Mouse (Mus musculus) lung, embryonic 14.5 days (tissue): ENCODE results near the gene Dnajc28. TPM values are rescaled to one million over a fixed set of nuclear protein-coding genes. Genes with fewer than 3 reads are reported as not detected.

Experiments
- ATAC-seq: fragments of 200-750 bp; cut with Nextera tagmentation; 2 replicates; pipeline ENCODE4 v1.8.0; 2017; ENCODE audit warnings: mild to moderate bottlenecking, moderate TSS enrichment, moderate library complexity; ENCODE audit not compliant: insufficient read depth
- DNase-seq: peaks from one replicate; pipeline ENCODE4 v3.0.0-alpha.2; 2015
- H3K27ac ChIP-seq: fragments of 300-500 bp; sonication (generic); 2 replicates; pipeline ENCODE4 v1.5.1; 2014; ENCODE audit warnings: low read depth, mild to moderate bottlenecking, moderate library complexity
- H3K27me3 ChIP-seq: fragments of 300-500 bp; sonication (generic); 2 replicates; pipeline ENCODE4 v1.6.1; 2014; ENCODE audit warnings: low read length, control low read depth; ENCODE audit not compliant: insufficient read depth
- H3K36me3 ChIP-seq: fragments of 300-500 bp; sonication (generic); 2 replicates; pipeline ENCODE4 v1.6.1; 2014; ENCODE audit warnings: control low read depth; ENCODE audit not compliant: insufficient read depth
- H3K4me1 ChIP-seq: fragments of 300-500 bp; sonication (generic); 2 replicates; pipeline ENCODE4 v1.6.1; 2014; ENCODE audit warnings: antibody characterized with exemption, control low read depth; ENCODE audit not compliant: insufficient read depth
- H3K4me2 ChIP-seq: fragments of 300-500 bp; sonication (generic); 2 replicates; pipeline ENCODE4 v1.6.1; 2014; ENCODE audit warnings: mild to moderate bottlenecking
- H3K4me3 ChIP-seq: fragments of 300-500 bp; sonication (generic); 2 replicates; pipeline ENCODE4 v1.5.1; 2014; ENCODE audit warnings: low read depth, low read length
- H3K9ac ChIP-seq: fragments of 300-500 bp; sonication (generic); 2 replicates; pipeline ENCODE4 v1.6.1; 2014
- H3K9me3 ChIP-seq: fragments of 300-500 bp; sonication (generic); 2 replicates; pipeline ENCODE4 v1.6.1; 2016; ENCODE audit warnings: low read depth, low read length, control low read depth
- CTCF ChIP-seq: IDR thresholded peaks from 2 replicates; pipeline ENCODE4 v1.5.1; 2016; ENCODE audit warnings: antibody characterized with exemption, low read depth
- WGBS: fragments of 180-500 bp; shearing (Covaris S2); extraction: QIAGEN DNeasy Blood & Tissue Kit; methylation state at CpG from one replicate; pipeline ENCODE4 v1.1.7; 2014; 5-methylcytosine and 5-hydroxymethylcytosine counted together
- polyA plus RNA-seq: library from polyadenylated mRNA; unstranded; fragments of >200 nt; fragmentation: Nextera tagmentation; extraction: Ambion mirVana; gene quantifications from 2 replicates; pipeline ENCODE4 v1.2.1, GENCODE M21; 2014

Dnajc28 gene
- polyA plus RNA-seq, 1 experiment from 2014 or later = 2.7 TPM

- H3K9ac ChIP-seq = no peak overlapping the region
- H3K4me3 ChIP-seq = no peak overlapping the region
- H3K9me3 ChIP-seq = no peaks in the 10 kb centered on the region
- DNase-seq (no peak), ATAC-seq (no peak)
- no peak overlapping the region for H3K4me2 ChIP-seq
- no peak for TF ChIP-seq CTCF
- no peak overlapping the region for H3K27ac ChIP-seq
- H3K4me1 ChIP-seq = no peaks in the 10 kb centered on the region
- no peaks in the 10 kb centered on the region for H3K27me3 ChIP-seq
- 80% methylated on average over 5 of the region's 5 CpGs for WGBS
- peaks cover 55% of the 10 kb centered on the region for H3K36me3 ChIP-seq
Measured at GRCm38 (mm10) chr16:91620185-91620584, 1.4 kb upstream of the Dnajc28 start.

DNA sequence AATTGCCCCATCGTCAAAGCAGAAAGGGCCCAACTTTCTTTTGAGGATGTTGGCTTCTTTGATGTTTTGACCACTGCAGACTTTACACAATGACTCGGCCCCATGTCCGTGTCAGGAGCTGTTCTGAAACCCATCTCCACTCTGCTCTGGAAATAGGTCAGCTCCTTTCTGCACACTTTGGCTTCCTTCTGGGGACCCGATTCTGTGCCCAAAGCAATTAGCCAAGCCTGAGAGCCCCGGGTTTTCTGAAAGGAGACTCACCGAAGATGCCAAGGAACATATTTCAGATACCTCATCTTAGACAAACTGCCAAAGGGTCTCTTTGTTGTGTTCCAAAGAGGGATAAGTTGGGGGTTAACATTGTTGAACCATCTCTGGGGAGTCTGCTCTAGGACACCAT lies 4.3 kb downstream of the Dnajc28 start:
- Histone ChIP-seq H3K9me3 (no peaks in the 10 kb centered on the region), H3K36me3 (no peaks in the 10 kb centered on the region), H3K4me1 (no peaks in the 10 kb centered on the region), H3K9ac (no peak overlapping the region), H3K27me3 (no peaks in the 10 kb centered on the region), H3K4me3 (no peak overlapping the region), H3K27ac (no peak overlapping the region), H3K4me2 (no peak overlapping the region)
- no peak for ATAC-seq
- WGBS = 76% methylated on average over 6 of the region's 6 CpGs
- DNase-seq = no peak
- no peak for TF ChIP-seq CTCF

- Histone ChIP-seq H3K36me3 (no peaks in the 10 kb centered on the region), H3K27ac (no peak overlapping the region), H3K4me3 (no peak overlapping the region), H3K4me1 (no peaks in the 10 kb centered on the region), H3K9me3 (no peaks in the 10 kb centered on the region), H3K9ac (no peak overlapping the region), H3K27me3 (no peaks in the 10 kb centered on the region), H3K4me2 (no peak overlapping the region)
- no peak for ATAC-seq
- DNase-seq = no peak
- 60% methylated on average over 5 of the region's 5 CpGs for WGBS
- no peak for TF ChIP-seq CTCF
Measured at GRCm38 (mm10) chr16:91612525-91612924, 6.3 kb downstream of the Dnajc28 start.

- DNase-seq (peak; percentile 31), ATAC-seq (no peak)
- no peak overlapping the region for H3K4me3 ChIP-seq
- no peaks in the 10 kb centered on the region for H3K36me3 ChIP-seq
- H3K9ac ChIP-seq = no peak overlapping the region
- no peaks in the 10 kb centered on the region for H3K9me3 ChIP-seq
- H3K4me1 ChIP-seq = no peaks in the 10 kb centered on the region
- H3K27me3 ChIP-seq = no peaks in the 10 kb centered on the region
- H3K27ac ChIP-seq = no peak overlapping the region
- no peak overlapping the region for H3K4me2 ChIP-seq
- no peak for TF ChIP-seq CTCF
- whole genome bisulfite sequencing = 69% methylated on average over 11 of the region's 11 CpGs
Measured at GRCm38 (mm10) chr16:91611248-91611647, 7.6 kb downstream of the Dnajc28 start.

GRCm38 (mm10) chr16:91609501-91610245 lies 9.2 kb downstream of the Dnajc28 start:
- Histone ChIP-seq H3K36me3 (no peaks in the 10 kb centered on the region), H3K27me3 (no peaks in the 10 kb centered on the region), H3K4me3 (no peak overlapping the region), H3K4me1 (no peaks in the 10 kb centered on the region), H3K9me3 (no peaks in the 10 kb centered on the region), H3K27ac (no peak overlapping the region), H3K9ac (no peak overlapping the region), H3K4me2 (no peak overlapping the region)
- 62% methylated on average over 9 of the region's 9 CpGs for WGBS
- peak; percentile 13 for DNase-seq
- TF ChIP-seq CTCF = no peak
- no peak for ATAC-seq

GRCm38 (mm10) chr16:91606958-91607357 lies 11.9 kb downstream of the Dnajc28 start:
- Histone ChIP-seq H3K36me3 (no peaks in the 10 kb centered on the region), H3K9ac (no peak overlapping the region), H3K9me3 (no peaks in the 10 kb centered on the region), H3K4me2 (no peak overlapping the region), H3K4me3 (no peak overlapping the region), H3K27me3 (no peaks in the 10 kb centered on the region), H3K4me1 (no peaks in the 10 kb centered on the region), H3K27ac (no peak overlapping the region)
- ATAC-seq = no peak
- TF ChIP-seq CTCF = no peak
- DNase-seq = no peak
- WGBS = 88% methylated on average over 8 of the region's 8 CpGs

DNA sequence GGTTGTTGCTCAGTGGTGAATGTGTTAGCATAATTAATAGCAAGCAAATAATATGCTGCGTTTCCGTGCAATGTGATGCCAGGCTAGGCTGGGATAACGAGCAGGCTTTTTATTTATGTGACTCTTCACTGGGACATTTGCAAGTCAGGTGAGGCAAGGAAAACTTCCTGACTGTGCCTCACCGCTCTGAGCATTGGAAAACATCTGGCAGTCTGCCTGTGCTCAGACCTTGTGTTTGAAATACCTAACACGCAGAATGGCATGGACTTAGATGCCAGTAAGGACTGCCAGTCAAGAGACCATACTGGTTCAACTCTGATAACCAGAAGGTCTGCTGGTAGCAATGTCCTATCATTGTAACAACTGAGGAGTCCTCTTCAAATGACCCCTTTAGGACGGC lies 13.7 kb downstream of the Dnajc28 start:
- H3K4me3 ChIP-seq = no peak overlapping the region
- no peak for TF ChIP-seq CTCF
- ATAC-seq (no peak), DNase-seq (no peak)
- no peaks in the 10 kb centered on the region for H3K9me3 ChIP-seq
- H3K27ac ChIP-seq = no peak overlapping the region
- WGBS = 79% methylated on average over 6 of the region's 6 CpGs
- no peaks in the 10 kb centered on the region for H3K4me1 ChIP-seq
- no peak overlapping the region for H3K4me2 ChIP-seq
- H3K27me3 ChIP-seq = no peaks in the 10 kb centered on the region
- H3K36me3 ChIP-seq = no peaks in the 10 kb centered on the region
- no peak overlapping the region for H3K9ac ChIP-seq
